Mouse (Mus musculus): ENCODE data around the gene Amd1.

Amd1 gene

DNA sequence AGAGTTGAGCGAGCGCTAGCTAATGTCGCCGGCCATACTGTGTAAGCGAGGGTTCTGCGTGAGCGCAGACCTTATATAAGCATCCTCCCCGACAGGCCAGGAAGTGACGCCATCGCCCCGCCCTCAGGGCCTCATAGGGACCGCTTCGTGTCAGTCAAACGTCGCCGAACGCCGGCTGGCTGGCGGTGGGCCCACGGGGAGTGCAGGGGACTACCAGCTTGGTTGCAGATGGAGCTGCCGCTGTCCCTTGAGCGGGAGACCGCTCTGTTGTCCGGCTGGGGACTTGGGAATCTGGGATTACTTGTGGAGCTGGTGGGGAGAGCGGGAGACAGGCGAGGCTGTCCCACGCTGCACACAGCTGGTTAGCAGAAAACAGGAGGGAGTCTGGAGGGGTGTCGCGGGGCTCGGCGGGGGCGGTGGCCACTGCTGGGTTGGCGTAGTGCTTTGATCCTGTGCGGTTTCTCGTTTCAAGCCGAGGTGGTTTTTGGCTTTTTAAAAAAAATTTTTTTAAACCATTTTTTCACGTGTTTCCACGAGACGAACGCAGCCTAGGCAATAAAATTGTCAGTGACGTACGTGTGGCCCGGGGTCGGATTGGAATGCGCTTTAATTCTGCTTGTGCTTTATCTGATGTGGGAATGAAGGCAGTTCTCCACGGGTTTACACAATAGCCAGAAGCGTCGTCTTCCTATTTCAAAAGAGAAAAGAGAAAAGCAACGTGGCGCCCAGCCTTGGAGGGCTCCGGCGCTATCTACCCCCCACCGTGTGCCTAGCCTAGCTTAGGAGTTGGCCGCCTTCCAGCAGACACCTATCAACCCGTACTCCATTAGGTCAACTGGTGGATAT lies at the start of gene Amd1:
Gene Amd1, minus strand, starts transcription at position 47 of the 846 bp plus-strand sequence.
- DNase-seq (ENCODE audit: low read depth, low spot score): peak; percentile 97

DNA sequence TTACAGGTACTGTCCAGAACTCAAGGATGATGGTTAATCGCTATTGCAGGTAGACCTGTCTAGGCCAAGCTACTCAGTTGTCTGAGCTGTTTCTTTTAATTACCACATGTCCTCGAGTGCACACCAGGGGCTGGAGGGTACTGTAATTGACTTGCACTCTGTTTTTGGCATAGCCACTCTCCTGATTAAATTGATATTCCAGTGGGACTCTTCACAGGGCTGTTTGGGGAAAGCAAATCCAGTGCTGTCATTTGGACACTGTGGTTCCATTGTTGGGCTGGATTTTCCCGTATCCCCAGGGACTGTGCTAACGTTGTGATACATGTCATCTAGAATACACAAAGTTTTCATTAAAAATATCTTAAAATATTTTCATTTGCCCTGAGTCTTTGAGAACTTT lies 49.2 kb upstream of the Amd1 start:
- no peak for DNase-seq (ENCODE audit: low read depth, low spot score)

DNA sequence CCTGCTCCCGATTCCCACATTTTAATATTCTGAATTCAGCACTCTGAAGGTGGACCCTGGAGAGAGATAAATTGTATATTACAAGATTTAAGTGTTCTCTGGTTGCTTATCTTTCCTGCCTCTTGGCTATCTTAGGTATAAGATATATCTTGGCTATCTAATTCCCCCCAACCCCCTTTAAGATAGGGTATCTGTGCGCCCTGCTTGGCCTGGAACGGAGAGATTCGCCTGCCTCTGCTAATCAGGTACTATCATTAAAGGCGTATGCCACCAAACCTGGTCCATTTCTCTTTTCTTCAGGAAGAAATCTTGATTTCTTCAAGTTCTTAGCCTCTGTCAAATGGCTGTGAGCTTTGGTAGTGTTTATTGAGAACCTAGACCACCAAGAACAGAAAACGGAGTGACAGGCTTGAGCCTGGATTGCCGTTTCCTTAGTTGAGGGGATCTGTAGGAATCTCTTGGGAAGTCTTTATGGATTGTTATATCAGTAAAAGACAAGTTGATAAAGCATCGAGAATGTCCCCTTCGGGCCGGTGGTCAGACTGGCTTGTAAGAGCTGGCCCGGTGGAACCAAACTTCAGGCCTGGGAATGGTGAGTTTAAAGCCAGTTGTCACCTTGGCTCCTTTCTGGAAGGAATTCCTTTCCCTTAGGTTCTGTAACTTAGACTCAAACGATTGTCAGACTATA lies 48.4 kb upstream of the Amd1 start:
- no peak for DNase-seq (ENCODE audit: low read depth, low spot score)

DNA sequence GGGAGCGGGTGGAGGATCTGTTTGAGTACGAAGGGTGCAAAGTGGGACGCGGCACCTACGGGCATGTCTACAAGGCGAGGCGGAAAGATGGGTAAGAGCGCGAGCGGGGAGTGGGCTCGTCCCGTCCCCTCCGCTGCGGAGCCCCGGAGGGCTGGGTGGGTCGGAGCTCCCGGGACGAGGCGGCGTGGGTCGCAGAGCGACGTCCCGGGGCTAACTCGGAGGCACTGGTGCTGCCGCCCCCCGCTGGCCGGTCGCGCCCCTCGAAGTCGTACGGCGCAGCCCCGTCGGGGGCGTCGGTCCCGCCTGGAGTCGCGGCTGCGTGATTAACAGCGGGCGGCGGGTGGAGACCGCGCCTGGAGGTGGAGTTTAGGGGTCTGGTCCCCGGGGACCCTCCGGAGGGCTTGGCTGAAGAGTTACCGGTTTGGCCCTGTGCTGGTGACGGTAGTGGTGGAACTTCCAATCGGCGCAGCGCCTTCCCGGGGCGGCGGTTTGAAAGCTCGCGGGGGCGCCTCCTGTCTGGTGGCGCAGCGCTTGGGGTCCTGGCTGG lies 47.7 kb upstream of the Amd1 start:
- DNase-seq (ENCODE audit: low read depth, low spot score): no peak

DNA sequence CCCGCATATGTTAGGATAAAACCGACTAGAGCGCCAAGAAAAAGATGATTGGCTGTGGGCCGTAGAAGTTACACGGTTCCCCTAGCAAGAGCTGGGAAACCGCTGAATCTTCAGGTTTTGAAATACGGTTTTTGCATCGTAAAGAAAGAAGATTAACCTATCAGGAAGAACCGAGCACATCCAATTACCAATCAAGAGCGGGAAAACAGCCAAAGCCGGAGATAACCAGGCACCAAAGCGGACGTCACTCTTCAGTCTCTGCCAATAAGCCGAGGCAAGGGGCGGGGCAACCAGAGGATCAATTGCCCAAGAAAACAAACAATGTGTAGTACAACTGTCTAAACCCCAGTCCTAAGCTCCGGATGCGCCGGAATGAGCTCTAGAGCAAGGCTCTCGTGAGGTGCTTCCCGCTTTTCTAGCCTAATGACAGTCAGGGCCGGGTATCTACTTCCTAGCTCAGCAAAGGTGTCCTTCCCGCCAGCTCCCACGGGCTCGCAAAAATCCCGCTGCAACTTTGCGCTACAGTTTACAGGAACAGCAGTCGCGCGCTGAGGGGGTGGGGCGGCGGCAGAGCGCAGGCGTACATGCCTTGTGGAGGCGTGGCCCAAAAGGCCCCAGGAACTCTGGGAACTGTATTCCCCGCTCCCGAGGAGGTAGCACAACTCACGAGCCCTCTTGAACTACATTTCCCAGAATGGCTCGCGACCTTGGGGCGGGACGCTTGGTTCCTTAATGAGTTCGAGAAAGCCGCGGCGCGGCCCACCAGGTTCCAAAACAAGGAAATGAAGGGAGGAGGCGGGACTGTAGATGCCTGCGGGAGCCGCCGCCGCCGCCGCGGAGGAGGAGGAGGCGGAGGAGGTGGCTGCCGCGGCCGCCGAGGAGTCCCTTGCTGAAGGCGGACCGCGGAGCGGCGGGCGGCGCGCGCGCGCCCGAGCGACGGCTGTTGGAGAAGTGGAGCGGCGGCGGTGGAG lies 46.9 kb upstream of the Amd1 start:
- DNase-seq (ENCODE audit: low read depth, low spot score): peak; percentile 99

DNA sequence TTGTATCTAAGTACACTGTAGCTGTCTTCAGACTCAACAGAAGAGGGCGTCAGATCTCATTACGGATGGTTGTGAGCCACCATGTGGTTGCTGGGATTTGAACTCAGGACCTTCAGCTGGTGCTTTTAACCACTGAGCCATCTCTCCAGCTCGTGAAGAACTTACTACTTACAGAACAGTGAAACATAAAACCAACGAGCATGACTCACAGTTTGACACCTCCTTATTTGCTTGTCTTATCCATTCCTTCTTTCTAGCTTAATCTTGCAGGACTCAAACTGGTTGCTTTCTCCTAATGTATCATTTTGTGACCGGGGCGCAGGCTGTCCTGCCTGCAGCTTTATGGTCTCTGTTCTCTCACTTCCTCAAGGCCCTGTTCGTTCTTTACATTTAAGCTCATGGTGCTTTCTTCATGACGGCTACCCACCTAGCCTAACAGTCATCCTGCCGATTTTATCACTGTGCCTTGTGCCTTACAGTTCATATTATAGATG lies 45.5 kb upstream of the Amd1 start:
- no peak for DNase-seq (ENCODE audit: low read depth, low spot score)

DNA sequence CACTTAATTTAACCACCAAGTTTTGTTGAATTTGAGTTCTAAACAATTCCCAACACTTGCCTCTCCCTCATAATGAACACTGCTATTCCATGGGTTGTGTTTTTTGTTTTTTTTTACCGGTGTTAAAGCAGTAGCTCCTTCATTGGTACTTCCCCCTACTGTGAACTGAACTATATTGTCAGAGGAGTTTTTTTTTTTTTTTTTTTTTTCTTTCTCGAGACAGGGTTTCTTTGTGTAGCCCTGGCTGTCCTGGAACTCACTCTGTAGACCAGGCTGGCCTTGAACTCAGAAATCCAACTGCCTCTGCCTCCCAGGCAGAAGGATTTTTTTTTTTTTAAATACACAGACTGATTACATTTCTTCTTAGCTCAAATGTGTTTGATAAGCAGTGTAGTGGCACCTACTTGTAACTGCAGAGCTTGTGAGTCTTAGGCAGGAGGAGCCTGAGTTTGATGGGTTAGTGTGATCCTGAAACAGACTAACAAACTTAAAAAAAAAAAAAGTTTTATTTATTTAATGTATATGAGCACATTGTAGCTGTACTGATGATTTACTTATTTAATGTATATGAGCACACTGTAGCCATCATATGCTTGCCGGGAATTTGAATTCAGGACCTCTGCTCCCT lies 44.9 kb upstream of the Amd1 start:
- DNase-seq (ENCODE audit: low read depth, low spot score): no peak

DNA sequence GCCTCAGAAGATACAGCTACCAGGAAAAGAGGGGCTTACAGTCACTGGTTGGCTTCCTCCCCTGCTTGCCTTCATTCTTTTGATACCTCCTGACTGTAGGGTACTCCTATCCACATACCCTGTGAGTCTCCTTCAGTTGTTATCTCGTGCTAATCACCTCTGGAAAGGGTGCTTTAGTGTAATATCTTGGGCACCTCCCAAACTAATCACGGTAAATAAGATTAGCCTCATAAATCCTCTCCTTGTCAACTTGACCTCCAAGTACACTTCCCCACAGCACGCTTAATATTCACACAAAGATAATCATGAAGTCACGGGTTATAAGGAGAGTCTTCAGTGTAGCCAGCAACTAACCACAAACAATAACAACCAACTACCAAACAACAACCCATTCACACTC lies 40.0 kb upstream of the Amd1 start:
- DNase-seq (ENCODE audit: low read depth, low spot score): no peak

DNA sequence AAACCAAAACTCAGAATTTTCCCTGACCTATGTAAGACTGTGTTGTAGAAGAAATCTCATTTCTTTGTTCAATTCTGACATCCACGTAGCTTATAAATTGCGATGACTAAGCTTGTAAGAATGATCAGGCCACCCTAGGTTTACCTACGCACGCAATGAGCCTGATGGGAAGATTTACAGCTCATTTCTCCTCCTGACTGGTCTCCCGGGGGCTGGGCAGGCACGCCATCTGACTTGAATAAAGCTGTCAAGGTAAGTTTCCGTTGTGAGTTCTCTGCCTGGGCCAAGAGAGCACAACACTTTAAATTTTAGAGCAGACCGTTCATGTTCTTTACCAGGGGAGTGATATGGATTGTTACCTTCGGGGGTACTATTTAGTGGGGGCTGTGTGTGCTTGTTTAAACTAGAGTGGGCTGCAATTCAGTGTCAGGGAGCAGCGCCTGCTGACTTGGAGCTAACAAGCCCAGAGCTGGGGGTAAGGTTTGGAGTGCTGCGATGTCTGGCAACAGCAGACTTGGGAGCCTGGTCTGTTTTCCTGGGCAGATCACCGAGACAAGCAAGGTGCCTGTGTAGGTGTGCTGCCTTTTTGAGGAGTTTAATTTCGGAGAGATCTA lies 37.5 kb upstream of the Amd1 start, which contains the start of gene Cdk19:
Gene Cdk19, plus strand, starts transcription at position 214 of the 614 bp plus-strand sequence.
- DNase-seq (ENCODE audit: low read depth, low spot score): no peak

DNA sequence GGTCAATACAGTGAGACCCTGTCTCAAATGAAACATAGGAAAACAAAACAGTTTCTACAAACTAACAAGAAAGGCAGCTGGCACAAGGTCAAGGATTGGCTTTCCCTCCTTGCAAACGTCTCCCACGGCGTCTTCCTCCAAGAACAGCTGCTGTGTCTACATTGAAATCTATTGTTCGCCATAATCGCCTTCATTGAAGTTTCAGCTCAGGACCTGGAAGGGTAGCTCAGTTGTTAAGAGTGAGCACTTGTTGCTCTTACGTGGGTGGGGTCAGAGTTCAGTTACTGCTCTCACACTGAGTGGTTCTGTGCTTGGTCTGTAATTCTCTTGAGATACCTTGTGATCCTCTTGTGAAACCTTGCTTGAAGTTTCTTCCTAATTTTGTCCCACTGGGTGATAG lies 30.9 kb upstream of the Amd1 start:
- DNase-seq (ENCODE audit: low read depth, low spot score): no peak

DNA sequence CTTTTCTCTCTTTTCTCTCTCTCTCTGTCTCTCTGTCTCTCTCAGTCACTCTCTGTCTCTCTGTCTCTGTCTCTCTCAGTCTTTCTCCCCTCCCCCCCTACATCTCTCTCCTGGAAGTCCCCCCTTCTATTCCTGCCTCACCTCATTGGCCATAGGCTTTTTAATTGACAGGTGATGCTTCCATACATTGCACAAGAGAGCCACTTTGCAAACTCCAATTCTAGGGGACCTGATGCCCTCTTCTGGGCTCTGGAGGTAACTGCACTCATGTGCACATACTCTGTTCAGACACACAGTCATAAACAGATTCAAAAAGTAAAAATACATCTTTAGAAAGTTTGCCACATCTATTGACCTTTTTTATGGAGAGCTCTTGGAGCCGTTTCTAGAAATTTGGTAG lies 28.3 kb upstream of the Amd1 start:
- DNase-seq (ENCODE audit: low read depth, low spot score): no peak

DNA sequence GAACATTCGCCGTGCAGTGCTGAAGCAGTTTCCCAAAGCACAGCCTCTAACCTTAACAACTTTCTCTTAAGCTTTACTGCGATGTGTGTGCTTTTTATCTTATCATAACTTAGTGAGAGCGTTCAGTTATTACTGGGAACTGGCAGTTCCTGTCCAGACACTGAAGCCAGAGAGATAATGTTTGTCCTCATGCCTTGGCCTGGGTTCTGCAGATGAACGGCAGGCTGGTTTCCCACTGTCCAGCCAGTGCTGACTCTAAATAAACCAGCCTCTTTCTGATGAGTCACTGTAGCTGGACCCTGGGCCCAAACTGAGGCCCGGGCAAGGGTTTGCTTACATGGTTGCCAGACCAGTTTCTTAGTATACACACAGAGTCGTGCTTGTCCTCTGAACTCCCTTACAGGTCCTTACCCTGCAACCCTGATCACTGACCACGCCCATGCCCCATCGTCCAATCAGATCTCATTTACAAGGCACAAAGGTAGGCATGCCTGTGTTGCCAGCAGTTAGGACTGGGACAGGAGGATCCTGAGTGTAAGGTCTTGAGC lies 26.1 kb upstream of the Amd1 start:
- no peak for DNase-seq (ENCODE audit: low read depth, low spot score)

DNA sequence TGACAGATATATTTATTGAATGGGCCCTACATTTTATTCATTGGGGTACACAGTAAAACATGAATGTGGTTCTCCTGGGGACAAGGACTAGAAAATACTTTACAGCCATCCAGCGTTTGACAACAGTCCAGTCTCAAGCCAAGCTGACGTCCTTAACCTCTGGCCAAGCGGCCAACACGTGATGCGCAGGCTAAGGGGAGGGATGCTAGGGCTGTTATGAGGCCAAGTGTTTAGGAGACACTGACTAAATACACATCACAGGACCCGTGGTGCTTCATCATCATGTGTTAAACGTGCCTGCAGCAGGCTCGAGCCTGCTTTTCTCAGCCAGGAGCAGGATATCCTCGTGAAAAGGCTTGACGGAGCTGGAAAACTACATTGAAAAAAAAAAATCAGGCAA lies 18.3 kb upstream of the Amd1 start:
- DNase-seq (ENCODE audit: low read depth, low spot score): no peak

DNA sequence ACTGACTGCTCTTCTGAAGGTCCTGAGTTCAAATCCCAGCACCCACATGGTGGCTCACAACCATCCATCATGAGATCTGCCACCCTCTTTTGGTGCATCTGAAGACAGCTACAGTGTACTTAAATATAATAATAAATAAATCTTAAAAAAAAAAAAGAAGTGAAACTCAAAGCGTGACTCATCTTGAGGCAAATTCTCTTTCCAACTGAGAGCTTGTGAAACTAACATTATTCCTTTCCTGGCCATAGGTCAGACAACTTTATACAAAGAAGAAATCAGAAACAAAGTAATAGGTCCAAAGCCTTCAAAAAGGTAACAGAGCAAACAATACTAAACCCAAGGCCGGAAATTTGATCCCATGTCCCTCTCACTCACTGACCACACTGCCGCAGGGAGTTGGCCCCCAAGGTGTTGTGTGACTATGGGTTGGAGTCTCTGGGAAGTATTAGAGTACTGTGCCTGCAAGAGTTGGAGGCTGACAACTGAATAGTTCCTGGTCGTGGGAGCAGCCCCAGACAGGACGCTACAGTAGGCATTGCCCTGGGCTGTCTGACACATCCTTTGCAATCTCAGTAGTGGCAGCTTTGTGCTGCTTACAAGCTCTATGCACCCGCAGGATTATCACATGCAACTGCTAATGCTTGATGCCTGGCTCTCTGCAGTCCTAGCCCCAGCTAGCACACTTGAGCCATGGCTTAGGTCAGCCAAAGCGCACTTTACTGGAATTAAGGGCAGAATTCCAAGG lies 15.0 kb upstream of the Amd1 start:
- DNase-seq (ENCODE audit: low read depth, low spot score): no peak

DNA sequence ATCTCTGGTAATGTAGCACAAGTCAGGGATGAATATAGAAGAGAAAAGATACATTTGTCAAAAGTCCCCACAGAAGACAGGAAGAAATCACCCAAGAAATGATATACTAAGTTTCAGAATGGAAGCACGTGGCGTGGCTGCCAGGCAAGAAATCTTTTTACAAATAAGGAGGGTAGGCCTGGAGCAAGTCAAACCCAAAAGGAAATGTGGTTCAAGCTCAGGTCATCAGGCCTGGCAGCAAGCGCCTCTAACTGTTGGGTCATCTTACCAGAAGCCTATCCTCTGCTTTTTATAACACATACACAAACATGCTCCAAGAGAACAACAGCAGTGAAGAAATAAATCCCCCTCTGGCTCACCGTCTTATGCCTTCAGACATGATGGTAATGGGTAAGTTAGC lies 10.8 kb upstream of the Amd1 start:
- no peak for DNase-seq (ENCODE audit: low read depth, low spot score)

DNA sequence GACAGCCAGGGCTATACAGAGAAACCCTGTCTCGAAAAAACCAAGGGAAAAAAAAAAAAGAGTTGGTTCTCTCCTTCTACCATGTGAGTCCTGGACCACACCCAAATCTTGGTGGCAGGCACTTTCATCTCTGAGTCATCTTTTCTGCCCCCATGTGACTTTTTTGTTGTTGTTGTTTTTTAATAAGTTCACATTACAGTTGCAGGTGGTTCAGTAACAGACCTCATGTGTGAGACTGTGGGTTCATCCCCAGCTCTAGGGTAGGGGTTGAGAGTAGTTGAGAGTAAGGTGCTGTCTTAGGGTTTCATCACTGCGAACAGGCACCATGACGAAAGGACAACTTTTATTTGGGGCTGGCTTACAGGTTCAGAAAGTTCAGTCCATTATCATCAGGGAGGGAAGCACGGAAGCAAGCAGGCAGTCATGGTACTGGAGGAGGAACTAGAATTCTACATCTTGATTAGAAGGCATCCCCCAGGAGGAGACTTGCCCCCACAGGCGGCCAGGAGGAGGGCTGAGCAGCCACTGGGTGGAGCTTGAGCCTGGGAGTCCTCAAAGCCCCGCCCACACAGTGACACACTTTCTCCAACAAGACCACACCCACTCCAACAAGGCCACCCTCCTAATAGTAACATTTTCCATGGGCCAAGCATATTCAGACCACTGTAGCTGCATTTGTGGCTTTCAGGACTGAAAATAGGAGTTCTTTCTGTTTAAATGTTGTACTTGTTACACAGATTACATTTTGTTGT lies 8.1 kb upstream of the Amd1 start:
- no peak for DNase-seq (ENCODE audit: low read depth, low spot score)

DNA sequence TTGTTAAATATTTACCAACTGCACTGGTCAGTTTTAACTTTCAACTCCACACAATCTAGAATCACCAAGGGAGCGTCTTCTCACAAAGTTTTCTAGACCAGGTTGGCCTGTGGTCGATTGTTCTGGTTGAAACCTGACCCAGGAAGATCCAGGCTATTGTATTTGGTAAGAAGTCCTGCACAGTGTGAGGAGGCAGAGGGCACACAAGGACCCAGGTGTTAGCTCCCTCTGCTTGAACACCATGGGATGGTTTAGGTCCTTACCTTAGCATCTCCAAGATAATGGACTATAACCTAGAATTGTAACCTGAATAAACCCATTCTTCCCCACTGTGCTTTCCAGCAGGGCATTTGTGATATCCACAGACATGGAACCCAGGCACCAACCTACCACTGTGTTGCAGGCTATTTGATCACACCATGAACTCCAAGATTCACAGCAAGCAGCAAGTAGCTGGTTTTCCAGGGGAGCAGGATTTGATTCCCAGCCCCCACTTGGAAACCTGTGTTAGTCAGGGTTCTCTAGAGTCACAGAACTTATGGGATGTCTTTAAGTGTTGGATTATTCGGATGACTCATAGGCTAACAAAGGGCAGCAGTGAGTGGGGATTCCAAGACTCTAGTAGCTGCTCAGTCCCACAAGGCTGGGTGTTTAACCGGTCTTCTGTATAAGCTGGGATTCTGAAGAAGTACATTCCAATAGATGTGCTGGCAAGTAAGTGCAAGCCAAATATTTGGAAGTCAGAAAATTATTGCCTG lies 6.0 kb upstream of the Amd1 start:
- no peak for DNase-seq (ENCODE audit: low read depth, low spot score)

DNA sequence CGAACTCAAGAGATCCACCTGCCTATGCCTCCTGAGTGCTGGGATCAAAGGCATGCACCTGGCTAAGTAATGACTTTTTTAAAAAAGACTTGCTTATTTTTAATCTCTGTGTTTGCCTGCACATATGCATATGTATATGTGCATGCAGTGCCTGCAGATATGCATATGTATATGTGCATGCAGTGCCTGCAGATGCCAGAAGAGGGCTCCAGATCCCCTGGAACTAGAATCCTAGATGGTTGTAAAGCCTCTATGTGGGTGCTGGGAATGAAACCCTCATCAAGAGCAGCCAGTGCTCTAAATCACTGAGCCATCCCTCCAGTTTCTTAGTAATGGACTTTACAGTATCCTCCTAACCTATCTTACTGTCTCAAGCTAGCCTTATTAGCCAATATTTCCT lies 4.0 kb upstream of the Amd1 start:
- no peak for DNase-seq (ENCODE audit: low read depth, low spot score)
